Mouse (Mus musculus) heart, embryonic 15.5 days (tissue): ENCODE data around the gene Usp42. TPM values are rescaled to one million over a fixed set of nuclear protein-coding genes. Genes with fewer than 3 reads are reported as not detected.

Experiments used
- ATAC-seq: fragments of 200-750 bp; cut with Nextera tagmentation; replicated peaks from 2 replicates; pipeline ENCODE4 v1.8.0; 2017; ENCODE audit warnings: low read depth, moderate TSS enrichment; ENCODE audit not compliant: insufficient number of reproducible peaks, insufficient read depth, low FRiP score
- H3K27ac ChIP-seq: fragments of 300-500 bp; sonication (generic); 2 replicates; pipeline ENCODE4 v1.5.1; 2015; ENCODE audit warnings: mild to moderate bottlenecking, inconsistent platforms
- H3K27me3 ChIP-seq: fragments of 300-500 bp; sonication (generic); 2 replicates; pipeline ENCODE4 v1.6.1; 2015; ENCODE audit warnings: inconsistent platforms
- H3K36me3 ChIP-seq: fragments of 300-500 bp; sonication (generic); 2 replicates; pipeline ENCODE4 v1.6.1; 2015; ENCODE audit warnings: mild to moderate bottlenecking, inconsistent platforms
- H3K4me1 ChIP-seq: fragments of 300-500 bp; sonication (generic); replicated peaks from 2 replicates; pipeline ENCODE4 v1.6.1; 2015; ENCODE audit warnings: inconsistent platforms
- H3K4me2 ChIP-seq: fragments of 300-500 bp; sonication (generic); 2 replicates; pipeline ENCODE4 v1.6.1; 2015; ENCODE audit warnings: inconsistent platforms, mild to moderate bottlenecking, moderate library complexity
- H3K4me3 ChIP-seq: fragments of 300-500 bp; sonication (generic); 2 replicates; pipeline ENCODE4 v1.5.1; 2015; ENCODE audit warnings: mild to moderate bottlenecking, inconsistent platforms
- H3K9ac ChIP-seq: fragments of 300-500 bp; sonication (generic); 2 replicates; pipeline ENCODE4 v1.6.1; 2015; ENCODE audit warnings: mild to moderate bottlenecking, inconsistent platforms
- H3K9me3 ChIP-seq: fragments of 300-500 bp; sonication (generic); replicated peaks from 2 replicates; pipeline ENCODE4 v1.6.1; 2016; ENCODE audit warnings: inconsistent platforms
- WGBS: fragments of 180-500 bp; shearing (Covaris S2); methylation state at CpG from one replicate; pipeline ENCODE4 v1.1.7; 2015; ENCODE audit warnings: mixed read lengths; 5-methylcytosine and 5-hydroxymethylcytosine counted together
- polyA plus RNA-seq: library from polyadenylated mRNA; unstranded; fragments of >200 nt; fragmentation: Nextera tagmentation; extraction: Ambion mirVana; gene quantifications from 2 replicates; pipeline ENCODE4 v1.2.1, GENCODE M21; 2015

Gene Usp42
- polyA plus RNA-seq, 1 experiment from 2014 or later, result 10.3 TPM

DNA sequence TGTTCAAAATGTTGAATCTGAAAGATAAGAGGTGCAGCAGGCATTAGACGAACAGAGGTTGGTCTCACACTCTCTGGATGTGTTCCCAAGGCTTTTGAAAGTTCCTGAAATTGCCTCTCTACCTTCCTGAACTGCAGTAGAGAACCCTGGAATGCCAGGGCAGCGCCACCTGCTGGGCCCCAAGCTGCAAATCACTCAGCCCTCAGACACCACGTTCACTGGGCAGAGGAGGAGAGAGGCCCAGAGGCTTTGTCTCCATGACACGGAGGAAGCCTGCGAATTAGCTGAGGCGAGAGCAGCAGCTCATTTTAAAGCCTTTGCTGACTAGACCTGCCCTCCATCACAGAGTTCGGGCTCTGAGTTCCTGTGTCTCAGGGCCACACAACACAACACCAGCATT is 20.8 kb downstream of the Usp42 start:
- WGBS, result 10% methylated on average over 7 of the region's 7 CpGs
- no peaks in the 10 kb centered on the region for H3K27me3 ChIP-seq
- no peak overlapping the region for H3K4me3 ChIP-seq
- no peak overlapping the region for H3K9ac ChIP-seq
- peaks cover 75% of the 10 kb centered on the region for H3K36me3 ChIP-seq
- no peak overlapping the region for H3K27ac ChIP-seq
- no peak overlapping the region for H3K4me2 ChIP-seq
- ATAC-seq, result peak; percentile 38; the same call in 1 of the 2 replicates
- peaks cover 10% of the 10 kb centered on the region for H3K4me1 ChIP-seq
- no peaks in the 10 kb centered on the region for H3K9me3 ChIP-seq

DNA sequence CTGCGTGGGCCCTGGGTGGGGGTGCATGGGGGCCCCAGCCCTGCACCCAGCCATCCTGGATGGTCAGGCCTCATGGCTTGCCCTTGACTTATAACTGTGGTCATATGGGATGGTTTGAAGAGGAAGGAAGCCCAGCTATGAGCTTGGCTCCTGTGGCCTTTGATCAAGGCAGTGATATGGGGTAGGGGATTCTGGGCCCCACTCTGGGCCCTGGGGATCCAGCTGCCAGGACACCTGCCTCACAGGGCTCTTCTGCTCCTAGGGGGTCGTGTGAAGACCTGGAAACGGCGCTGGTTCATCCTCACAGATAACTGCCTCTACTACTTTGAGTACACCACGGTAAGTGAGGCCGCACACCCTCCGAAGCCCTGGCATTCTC is 25.3 kb downstream of the Usp42 start:
- peaks cover 33% of the 10 kb centered on the region for H3K4me1 ChIP-seq
- 0 out of 2 replicates have a peak, but pooled peaks have one; percentile 3 for ATAC-seq
- H3K27ac ChIP-seq, result peak overlapping the region; percentile 62
- no peak overlapping the region for H3K9ac ChIP-seq
- H3K27me3 ChIP-seq, result no peaks in the 10 kb centered on the region
- H3K9me3 ChIP-seq, result no peaks in the 10 kb centered on the region
- 69% methylated on average over 7 of the region's 7 CpGs for WGBS
- H3K4me3 ChIP-seq, result no peak overlapping the region
- no peak overlapping the region for H3K4me2 ChIP-seq
- peaks cover 56% of the 10 kb centered on the region for H3K36me3 ChIP-seq

DNA sequence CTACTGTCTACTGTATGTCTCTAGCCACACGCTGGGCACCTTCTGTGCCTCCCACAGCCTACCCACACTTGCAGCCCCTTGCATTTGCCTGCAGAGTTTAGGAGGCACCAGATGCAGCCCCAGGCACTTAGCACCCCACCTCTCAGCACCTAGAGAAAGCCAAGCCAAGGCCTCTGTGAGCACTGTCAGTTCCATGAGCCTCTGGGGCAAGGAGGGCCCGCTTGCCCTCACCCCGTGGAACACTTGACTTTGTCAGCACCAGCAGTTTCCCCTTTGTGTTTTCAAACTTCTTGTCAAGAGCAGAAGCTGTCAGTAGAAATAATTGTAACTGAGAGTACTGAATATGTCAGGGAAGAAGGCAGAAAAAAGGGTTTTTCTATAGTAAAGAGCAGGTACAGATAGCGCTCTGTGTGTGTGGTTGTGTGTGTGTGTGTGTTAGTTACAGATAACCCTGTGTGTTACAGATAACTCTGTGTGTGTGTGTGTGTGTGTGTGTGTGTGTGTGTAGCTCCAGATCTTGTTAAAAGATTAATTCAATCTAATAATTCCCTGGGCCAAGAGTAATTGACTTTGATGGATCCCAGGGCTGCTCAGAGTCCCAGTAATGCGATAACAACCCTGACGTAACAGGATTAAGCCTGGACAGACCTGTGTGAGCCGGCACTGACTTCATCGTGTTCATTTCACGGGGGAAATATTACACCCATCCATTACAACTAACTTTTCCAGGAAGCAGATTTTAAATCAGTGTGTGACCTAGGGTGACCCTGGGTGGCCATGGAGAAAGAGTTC is 25.9 kb downstream of the Usp42 start:
- peak overlapping the region; percentile 62 for H3K27ac ChIP-seq

GRCm38 (mm10) chr5:143705659-143705982 is 26.5 kb downstream of the Usp42 start:
- 50% methylated on average over 1 of the region's 1 CpGs for WGBS
- Histone ChIP-seq H3K9me3 (no peaks in the 10 kb centered on the region), H3K36me3 (peaks cover 64% of the 10 kb centered on the region)

More for the DNA sequence above, 25.9 kb downstream of the Usp42 start:
- H3K36me3 ChIP-seq, result peaks cover 62% of the 10 kb centered on the region
- H3K4me1 ChIP-seq, result peaks cover 33% of the 10 kb centered on the region
- peak; percentile 68 for ATAC-seq
- H3K4me2 ChIP-seq, result no peak overlapping the region
- WGBS, result 36% methylated on average over 9 of the region's 9 CpGs
- no peaks in the 10 kb centered on the region for H3K9me3 ChIP-seq
- no peaks in the 10 kb centered on the region for H3K27me3 ChIP-seq
- H3K9ac ChIP-seq, result no peak overlapping the region
- no peak overlapping the region for H3K4me3 ChIP-seq

GRCm38 (mm10) chr5:143704875-143705658 is 27.0 kb downstream of the Usp42 start:
- H3K27ac ChIP-seq, result peak overlapping the region; percentile 62
- no peaks in the 10 kb centered on the region for H3K27me3 ChIP-seq
- no peak overlapping the region for H3K9ac ChIP-seq
- ATAC-seq, result no peak
- 72% methylated on average over 13 of the region's 13 CpGs for WGBS
- no peaks in the 10 kb centered on the region for H3K9me3 ChIP-seq
- H3K4me2 ChIP-seq, result no peak overlapping the region
- H3K4me3 ChIP-seq, result no peak overlapping the region
- peaks cover 33% of the 10 kb centered on the region for H3K4me1 ChIP-seq
- H3K36me3 ChIP-seq, result peaks cover 61% of the 10 kb centered on the region

More at GRCm38 (mm10) chr5:143705659-143705982, 26.5 kb downstream of the Usp42 start:
- H3K4me1 ChIP-seq, result peaks cover 33% of the 10 kb centered on the region
- H3K4me2 ChIP-seq, result no peak overlapping the region
- no peaks in the 10 kb centered on the region for H3K27me3 ChIP-seq
- no peak for ATAC-seq
- H3K27ac ChIP-seq, result peak overlapping the region; percentile 62
- H3K9ac ChIP-seq, result no peak overlapping the region
- no peak overlapping the region for H3K4me3 ChIP-seq

GRCm38 (mm10) chr5:143701074-143701473 is 31.0 kb downstream of the Usp42 start:
- H3K27ac ChIP-seq, result no peak overlapping the region
- ATAC-seq, result no peak
- no peaks in the 10 kb centered on the region for H3K9me3 ChIP-seq
- H3K4me2 ChIP-seq, result no peak overlapping the region
- WGBS, result 83% methylated on average over 10 of the region's 10 CpGs
- H3K27me3 ChIP-seq, result no peaks in the 10 kb centered on the region
- peaks cover 23% of the 10 kb centered on the region for H3K4me1 ChIP-seq
- H3K4me3 ChIP-seq, result no peak overlapping the region
- peaks cover 52% of the 10 kb centered on the region for H3K36me3 ChIP-seq
- no peak overlapping the region for H3K9ac ChIP-seq

GRCm38 (mm10) chr5:143700247-143700646 is 31.8 kb downstream of the Usp42 start:
- Histone ChIP-seq H3K4me3 (no peak overlapping the region), H3K36me3 (peaks cover 52% of the 10 kb centered on the region), H3K27me3 (no peaks in the 10 kb centered on the region), H3K9ac (no peak overlapping the region), H3K4me1 (peaks cover 14% of the 10 kb centered on the region), H3K9me3 (no peaks in the 10 kb centered on the region), H3K4me2 (no peak overlapping the region), H3K27ac (no peak overlapping the region)
- no peak for ATAC-seq
- 84% methylated on average over 5 of the region's 5 CpGs for WGBS

DNA sequence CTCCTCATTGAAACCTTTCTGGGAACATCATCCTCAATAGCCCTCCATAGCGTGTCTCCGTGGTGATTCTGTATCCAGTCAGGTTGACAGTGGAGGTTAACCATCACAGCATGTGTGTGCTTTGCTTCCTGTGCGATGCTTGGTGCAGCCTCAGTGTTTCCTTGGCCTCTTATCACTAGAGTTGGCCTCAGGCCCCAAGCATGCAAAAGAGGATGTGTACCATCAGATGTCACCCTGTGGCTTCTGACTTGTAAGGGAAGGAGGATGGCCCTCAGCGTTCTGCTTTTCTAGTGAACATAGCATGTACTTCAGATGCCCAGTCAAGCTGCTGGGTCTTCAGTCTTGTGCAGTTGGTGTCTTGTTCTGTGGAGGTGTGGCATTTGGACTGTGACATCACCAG is 33.6 kb downstream of the Usp42 start:
- Histone ChIP-seq H3K9ac (no peak overlapping the region), H3K4me1 (peaks cover 3% of the 10 kb centered on the region; the same call in 1 of the 2 replicates), H3K27me3 (no peaks in the 10 kb centered on the region), H3K4me2 (no peak overlapping the region), H3K9me3 (no peaks in the 10 kb centered on the region), H3K4me3 (no peak overlapping the region), H3K36me3 (peaks cover 55% of the 10 kb centered on the region), H3K27ac (no peak overlapping the region)
- 82% methylated on average over 4 of the region's 4 CpGs for WGBS
- no peak for ATAC-seq

DNA sequence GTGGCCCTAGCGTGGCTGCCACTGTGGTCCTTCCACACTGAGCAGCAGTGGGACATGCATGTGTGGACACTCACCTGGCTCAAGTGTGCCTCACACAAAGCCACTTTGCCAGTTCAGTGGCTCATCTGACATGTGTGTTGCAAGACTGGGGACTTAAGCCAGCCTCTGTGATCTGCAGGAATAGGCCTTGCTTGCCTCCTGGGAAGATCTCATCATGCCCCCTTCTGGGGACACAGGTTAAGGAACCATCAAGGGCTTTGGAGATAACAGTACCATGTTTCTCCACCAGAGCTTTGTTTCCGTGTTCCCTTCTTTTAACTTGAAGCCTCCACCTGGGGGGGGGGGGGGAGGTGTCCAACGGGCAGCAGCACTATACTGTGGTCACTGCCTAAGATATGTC is 35.8 kb downstream of the Usp42 start:
- H3K9me3 ChIP-seq, result no peaks in the 10 kb centered on the region
- peaks cover 3% of the 10 kb centered on the region; the same call in 1 of the 2 replicates for H3K4me1 ChIP-seq
- ATAC-seq, result no peak
- no peak overlapping the region for H3K4me2 ChIP-seq
- H3K27me3 ChIP-seq, result no peaks in the 10 kb centered on the region
- H3K27ac ChIP-seq, result no peak overlapping the region
- peaks cover 43% of the 10 kb centered on the region for H3K36me3 ChIP-seq
- no peak overlapping the region for H3K9ac ChIP-seq
- 55% methylated on average over 3 of the region's 3 CpGs for WGBS
- H3K4me3 ChIP-seq, result no peak overlapping the region

DNA sequence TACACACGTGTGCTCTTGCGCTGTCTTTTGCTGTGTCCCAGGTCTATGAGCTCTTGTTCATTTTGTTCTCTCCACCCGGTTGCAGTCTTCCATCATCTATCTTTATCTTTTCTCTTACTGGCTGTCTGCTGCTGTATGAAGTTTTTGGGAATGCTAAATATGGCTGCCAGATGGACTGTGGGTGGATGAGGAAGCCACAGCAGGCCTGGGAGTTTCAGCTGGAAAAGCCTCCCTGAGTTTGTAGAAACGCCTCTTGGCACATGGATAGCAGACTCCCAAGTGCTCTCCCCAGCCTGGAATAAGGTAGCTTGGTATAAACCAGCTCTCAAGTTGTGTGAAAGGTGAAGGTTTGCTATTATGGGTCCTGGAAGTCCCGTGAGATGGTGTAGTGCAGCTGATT is 41.2 kb downstream of the Usp42 start:
- Histone ChIP-seq H3K27me3 (no peaks in the 10 kb centered on the region), H3K27ac (no peak overlapping the region), H3K9me3 (no peaks in the 10 kb centered on the region), H3K9ac (no peak overlapping the region), H3K4me2 (no peak overlapping the region), H3K4me3 (no peak overlapping the region), H3K36me3 (peaks cover 47% of the 10 kb centered on the region), H3K4me1 (no peaks in the 10 kb centered on the region)
- 83% methylated on average over 5 of the region's 5 CpGs for WGBS
- ATAC-seq, result no peak

DNA sequence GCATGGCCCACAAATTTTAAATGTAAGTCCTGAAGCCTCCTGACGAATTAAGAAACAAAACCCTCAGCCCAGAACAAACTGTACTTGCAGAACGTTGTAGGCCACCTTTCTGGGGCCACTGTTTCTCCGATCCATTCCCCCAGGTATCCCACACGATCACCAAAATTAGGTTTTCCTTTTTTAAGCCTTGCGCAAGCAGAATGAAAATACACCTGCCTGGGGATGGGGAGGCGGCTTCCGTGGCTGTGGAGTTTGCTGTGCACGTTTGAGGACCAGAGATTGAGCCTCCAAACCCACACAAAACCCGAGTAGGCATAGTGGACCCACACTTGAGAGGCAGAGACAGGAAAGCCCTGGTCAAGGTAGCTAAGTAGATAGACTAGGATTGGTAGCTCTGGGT is 41.7 kb downstream of the Usp42 start:
- Histone ChIP-seq H3K27me3 (no peaks in the 10 kb centered on the region), H3K4me3 (no peak overlapping the region), H3K4me1 (no peaks in the 10 kb centered on the region), H3K9ac (no peak overlapping the region), H3K36me3 (peaks cover 50% of the 10 kb centered on the region), H3K4me2 (no peak overlapping the region), H3K9me3 (no peaks in the 10 kb centered on the region), H3K27ac (no peak overlapping the region)
- WGBS, result 88% methylated on average over 9 of the region's 9 CpGs
- no peak for ATAC-seq
